Mouse (Mus musculus): ENCODE data around the gene Aff2.

The Aff2 gene

DNA sequence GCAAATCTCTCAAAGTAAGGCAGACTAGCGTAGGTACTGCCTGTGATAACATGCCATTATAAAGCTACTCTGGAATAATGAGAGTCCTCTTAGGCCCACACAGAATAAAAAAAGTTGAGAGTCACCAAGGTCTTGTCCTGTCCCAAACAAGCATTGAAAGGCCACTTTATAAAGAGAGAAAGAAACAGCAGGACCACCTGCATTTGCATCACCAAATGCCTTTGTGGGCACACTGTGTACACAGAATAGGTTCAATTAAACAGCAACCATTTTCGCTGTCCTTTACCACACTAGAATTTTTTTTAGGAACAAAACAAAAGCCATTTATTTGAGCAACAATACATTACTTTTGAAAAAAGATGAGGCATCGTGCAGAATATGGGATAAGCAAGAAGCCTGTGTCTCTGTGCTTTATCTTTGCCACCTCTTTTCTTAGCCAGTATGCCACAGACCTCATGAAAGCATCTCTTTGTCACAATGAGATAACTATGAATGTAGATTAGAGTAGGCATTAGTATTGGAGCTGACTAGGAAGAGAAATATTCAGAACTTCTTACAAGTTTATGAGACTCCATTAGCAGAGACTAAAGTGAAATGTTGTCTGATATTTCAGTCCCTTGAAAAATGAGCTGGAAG is 385.0 kb downstream of the Aff2 start:
- DNase-seq: no peak

GRCm38 (mm10) chrX:69801890-69802439 is 441.9 kb downstream of the Aff2 start:
- peak; percentile 9 to 10 for DNase-seq

DNA sequence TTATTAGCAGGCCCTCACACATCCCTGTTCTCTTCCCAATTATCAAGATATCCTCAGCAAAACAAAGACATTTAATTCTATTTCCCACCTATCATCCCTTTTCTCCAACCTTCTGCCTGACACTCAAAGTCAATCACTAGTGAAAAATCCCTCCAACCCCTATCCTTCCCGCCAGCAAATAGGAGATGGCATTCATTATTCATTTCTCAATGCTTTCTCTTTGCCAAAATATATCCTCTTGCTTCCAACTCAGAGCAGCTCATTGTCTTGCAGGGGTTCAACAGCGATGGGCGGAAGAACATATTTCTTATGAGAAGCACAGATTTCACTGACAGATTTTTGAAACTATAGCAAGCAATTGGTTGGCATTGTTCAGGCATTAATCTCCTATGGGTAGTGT is 442.4 kb downstream of the Aff2 start:
- DNase-seq: no peak

DNA sequence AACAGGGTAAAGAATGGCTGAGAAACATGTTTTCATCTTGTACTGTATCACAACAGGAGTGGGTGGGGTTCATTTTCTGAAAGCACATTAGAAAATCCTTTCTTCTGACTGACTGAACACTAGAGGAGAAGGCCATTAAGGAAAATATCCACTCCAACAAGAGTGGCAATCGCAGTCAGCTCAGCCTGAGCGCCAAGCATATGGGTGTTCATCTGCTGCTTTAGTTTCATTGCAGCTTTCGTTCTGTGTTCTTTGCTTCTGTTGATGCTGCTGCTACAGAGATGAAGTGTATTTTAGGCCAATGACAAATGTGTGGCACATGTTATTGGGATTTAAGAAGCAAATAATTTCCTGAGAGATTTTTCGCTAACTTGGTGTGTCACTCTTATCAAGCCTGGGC is 451.7 kb downstream of the Aff2 start:
- no peak for DNase-seq

DNA sequence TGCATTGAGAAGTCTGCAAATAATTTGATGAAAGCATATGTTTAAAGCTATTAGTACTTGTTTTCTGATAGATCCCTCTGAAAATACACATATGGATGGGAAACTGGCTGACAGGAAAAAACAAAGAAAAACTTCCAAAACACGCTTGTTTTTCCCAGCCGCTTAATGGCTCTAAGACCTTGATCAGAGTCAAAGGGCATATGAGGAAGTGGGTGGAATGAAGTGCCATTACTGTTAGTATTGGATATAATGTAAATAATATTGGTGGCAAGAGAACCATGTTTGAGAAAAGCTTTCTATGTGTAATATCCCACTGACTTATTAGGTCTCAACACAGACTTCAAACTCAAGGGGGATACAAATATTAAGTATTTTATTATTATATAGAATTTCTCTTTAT is 455.0 kb downstream of the Aff2 start:
- DNase-seq: no peak

GRCm38 (mm10) chrX:69817679-69818078 is 457.6 kb downstream of the Aff2 start:
- DNase-seq: no peak

GRCm38 (mm10) chrX:69818188-69818587 is 458.1 kb downstream of the Aff2 start:
- DNase-seq: no peak

- peak; percentile 51 to 55 for DNase-seq
These were observed 507.5 kb downstream of the Aff2 start for GRCm38 (mm10) chrX:69867601-69868000.

- peak; percentile 6 to 10 for DNase-seq
These were observed 531.6 kb downstream of the Aff2 start for GRCm38 (mm10) chrX:69891713-69892112.

Data from cerebellum, postnatal 10 days (tissue).